Mouse (Mus musculus) testis, postnatal 10 days (tissue): ENCODE results near the gene Trim43c.
"Not testable (repeated sequence)": the region's sequence is repeated elsewhere in the genome, so short reads cannot be mapped to it uniquely, and the experiment has no call there.

Experiments used
- DNase-seq: peaks from one replicate; pipeline ENCODE4 v3.0.0; 2021; ENCODE audit warnings: low spot score

The Trim43c gene

GRCm38 (mm10) chr9:88838864-88839263 lies at the start of gene Trim43c:
Gene Trim43c, plus strand, starts transcription at chr9:88839164.
- DNase-seq: not testable (repeated sequence)

- not testable (repeated sequence) for DNase-seq
Observed at GRCm38 (mm10) chr9:88853072-88853471, 14.1 kb downstream of the Trim43c start.

DNA sequence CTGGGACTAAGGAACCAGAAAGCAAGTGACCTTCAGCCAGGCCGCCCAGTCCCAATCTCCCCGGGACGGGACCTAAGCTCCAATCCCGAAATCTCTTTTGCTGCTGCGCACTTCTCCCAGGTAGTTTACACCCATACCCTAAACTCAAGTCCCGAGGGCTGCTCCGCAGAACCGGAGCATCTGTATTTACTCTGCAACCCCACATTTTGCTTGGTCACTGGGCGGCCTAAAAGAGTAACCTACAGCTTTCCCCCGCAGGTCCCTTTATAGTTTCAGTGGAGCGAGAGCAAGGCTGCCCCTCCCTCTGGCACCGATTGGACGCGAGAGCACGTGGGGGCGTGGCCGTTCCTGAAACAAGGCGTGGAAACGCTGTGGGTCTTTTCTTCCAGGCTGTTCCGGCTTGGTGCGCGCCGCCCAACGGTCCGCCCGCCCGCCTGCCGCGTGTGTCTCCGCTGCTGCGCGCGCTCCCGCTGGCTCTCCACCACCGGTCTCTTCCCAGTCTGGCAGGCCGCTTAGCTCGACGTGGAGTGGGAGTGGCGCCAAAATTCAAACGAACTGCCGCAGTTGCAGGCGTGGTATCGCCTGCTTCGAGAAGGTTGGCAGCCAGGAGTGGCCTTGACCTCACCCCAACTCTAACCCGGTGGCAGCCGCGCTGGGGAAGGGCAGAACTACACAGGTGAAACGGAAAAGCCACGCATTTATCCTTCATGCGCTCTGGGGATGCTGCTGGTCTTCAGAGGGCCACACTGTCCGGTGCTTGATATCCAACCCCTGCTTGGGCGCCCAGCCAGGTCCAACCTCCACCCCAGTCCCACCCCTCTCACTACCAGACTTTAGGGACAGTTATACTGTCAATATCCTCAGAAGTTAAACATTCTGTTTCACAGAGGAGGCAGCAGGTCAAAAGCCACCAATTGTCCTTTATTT lies 19.9 kb downstream of the Trim43c start:
- DNase-seq: peak; percentile 82
